Mouse (Mus musculus): ENCODE data around the gene Cyp3a16.

- TF ChIP-seq EP300 (IDR thresholded peaks at IDR 0.05) (no peak), CTCF (IDR thresholded peaks at IDR 0.05) (no peak)
Measured at GRCm38 (mm10) chr5:145464304-145465088, 5.0 kb downstream of the Cyp3a16 start.
